Mouse (Mus musculus) E14TG2a.4 (cell line): Measurements from ENCODE around the gene Atrx.

Experiments used
- CTCF ChIP-seq: conservative IDR thresholded peaks from 2 replicates; pipeline ENCODE4 v1.5.1; 2014; ENCODE audit warnings: low read length
- NANOG ChIP-seq: IDR thresholded peaks from 2 replicates; pipeline ENCODE4 v1.6.1; 2014; ENCODE audit warnings: borderline replicate concordance, low read length, mixed read lengths

- TF ChIP-seq CTCF (no peak), NANOG (no peak)
Measured at GRCm38 (mm10) chrX:105767932-105768331, 161.3 kb downstream of the Atrx start.
